Mouse (Mus musculus) kidney, adult 2 months (tissue): ENCODE data around the gene Gpr4.

ENCODE experiments used
- CTCF ChIP-seq: fragments of 200-500 bp; conservative IDR thresholded peaks from 2 replicates; pipeline ENCODE4 v1.5.1; 2011; ENCODE audit warnings: low read depth, mild to moderate bottlenecking, control low read depth, low read length, moderate library complexity, mixed read lengths; ENCODE audit not compliant: insufficient read depth, insufficient read length
- POLR2A ChIP-seq: fragments of 200-500 bp; IDR thresholded peaks from one replicate; pipeline ENCODE4 v1.6.1; 2011; ENCODE audit warnings: low read depth, low read length, control low read depth

GRCm38 (mm10) chr7:19166990-19167389 lies 45.3 kb upstream of the Gpr4 start:
- no peak for TF ChIP-seq POLR2A
- no peak for TF ChIP-seq CTCF
